Mouse (Mus musculus) cerebellum, postnatal 25 days (tissue): Measurements from ENCODE around the gene Krit1.
A peak's percentile ranks its signal among the peaks of the same experiment; 100 is the strongest.
"Not testable (repeated sequence)": the region's sequence is repeated elsewhere in the genome, so short reads cannot be mapped to it uniquely, and the experiment has no call there.

Experiments
- DNase-seq, 2 experiments: peaks; one replicate each; pipeline ENCODE4 v3.0.0; 2021; ENCODE audit warnings: mixed read lengths in 2 of 2

The Krit1 gene

GRCm38 (mm10) chr5:3802433-3803291, at the start of gene Krit1, which contains the start of gene Ankib1:
TSS of gene Krit1 (plus strand) at chr5:3803184.
TSS of gene Ankib1 (minus strand) at chr5:3802925.
- DNase-seq = peak; percentile 93 to 95

GRCm38 (mm10) chr5:3771512-3771911, 31.5 kb upstream of the Krit1 start:
- DNase-seq = no peak

GRCm38 (mm10) chr5:3772017-3772416, 31.0 kb upstream of the Krit1 start:
- no peak for DNase-seq

GRCm38 (mm10) chr5:3782670-3783069, 20.3 kb upstream of the Krit1 start:
- peak in 1 of 2 experiments; percentile 20 for DNase-seq

- no peak for DNase-seq
Measured at GRCm38 (mm10) chr5:3783947-3784681, 18.9 kb upstream of the Krit1 start.

- no peak for DNase-seq
Measured at GRCm38 (mm10) chr5:3784751-3785496, 18.1 kb upstream of the Krit1 start.

- DNase-seq = no peak
Measured at GRCm38 (mm10) chr5:3787548-3787947, 15.4 kb upstream of the Krit1 start.

GRCm38 (mm10) chr5:3791048-3791447, 11.9 kb upstream of the Krit1 start:
- DNase-seq = no peak

- not testable (repeated sequence) for DNase-seq
Measured at GRCm38 (mm10) chr5:3797101-3797500, 5.9 kb upstream of the Krit1 start.

- DNase-seq = not testable (repeated sequence)
Measured at GRCm38 (mm10) chr5:3798656-3799055, 4.3 kb upstream of the Krit1 start.

GRCm38 (mm10) chr5:3800041-3800440, 2.9 kb upstream of the Krit1 start:
- no peak for DNase-seq

GRCm38 (mm10) chr5:3800881-3801280, 2.1 kb upstream of the Krit1 start:
- no peak for DNase-seq

GRCm38 (mm10) chr5:3801672-3802432, 1.1 kb upstream of the Krit1 start:
- DNase-seq = no peak

GRCm38 (mm10) chr5:3803292-3804165, 545 bp downstream of the Krit1 start:
- no peak for DNase-seq

- DNase-seq = no peak
Measured at GRCm38 (mm10) chr5:3808472-3808871, 5.5 kb downstream of the Krit1 start.

- no peak for DNase-seq
Measured at GRCm38 (mm10) chr5:3834107-3834506, 31.1 kb downstream of the Krit1 start.

GRCm38 (mm10) chr5:3845026-3845425, 42.0 kb downstream of the Krit1 start, which contains the start of gene Lrrd1:
TSS of gene Lrrd1 (plus strand) at chr5:3845173.
- peak in 1 of 2 experiments; percentile 10 for DNase-seq

GRCm38 (mm10) chr5:3870161-3870560, 67.2 kb downstream of the Krit1 start:
- DNase-seq = no peak

- no peak for DNase-seq
Measured at GRCm38 (mm10) chr5:3872348-3872747, 69.4 kb downstream of the Krit1 start.

- DNase-seq = no peak
Measured at GRCm38 (mm10) chr5:3873485-3873884, 70.5 kb downstream of the Krit1 start.

- not testable (repeated sequence) for DNase-seq
Measured at GRCm38 (mm10) chr5:3886862-3887261, 83.9 kb downstream of the Krit1 start.
